Mouse (Mus musculus): ENCODE measurements around the gene Mrgprx1. TPM values are rescaled to one million over a fixed set of nuclear protein-coding genes. Genes with fewer than 3 reads are reported as not detected.

The Mrgprx1 gene
- total RNA-seq (2014; rRNA removed) (not detected in 2 replicates), polyA plus RNA-seq (2015; fragmentation: Nextera tagmentation; extraction: Ambion mirVana) (not detected in 2 replicates)

- Histone ChIP-seq H3K4me2 (ENCODE audit: low read depth, low read length) (no peak within 1 kb of the TSS), H3K9ac (replicated peaks; ENCODE audit: low read length) (no peak within 1 kb of the TSS), H3K27me3 (ENCODE audit: insufficient read depth, low read length) (no peaks in the 10 kb centered on the region), H3K9me3 (ENCODE audit: low read length) (no peaks in the 10 kb centered on the region), H3K36me3 (ENCODE audit: insufficient read depth, low read length) (no peaks in the 10 kb centered on the region), H3K4me1 (ENCODE audit: insufficient read depth, low read length) (no peaks in the 10 kb centered on the region), H3K4me3 (ENCODE audit: low read length) (no peak within 1 kb of the TSS), H3K27ac (no peak within 1 kb of the TSS)
- no peak for ATAC-seq
- TF ChIP-seq CTCF (IDR thresholded peaks at IDR 0.05; ENCODE audit: low read depth): no peak
- no peak for DNase-seq (ENCODE audit: low spot score)
- WGBS: 82% methylated on average over 3 of the region's 3 CpGs
Observed at GRCm38 (mm10) chr7:48027497-48027896, at the start of gene Mrgprx1. TSS of gene Mrgprx1 (minus strand) at chr7:48027597.

- Histone ChIP-seq H3K36me3 (ENCODE audit: insufficient read depth, low read length) (no peaks in the 10 kb centered on the region), H3K4me2 (ENCODE audit: low read depth, low read length) (no peak overlapping the region), H3K27me3 (ENCODE audit: insufficient read depth, low read length) (no peaks in the 10 kb centered on the region), H3K4me3 (ENCODE audit: low read length) (no peak overlapping the region), H3K27ac (no peak overlapping the region), H3K4me1 (ENCODE audit: insufficient read depth, low read length) (no peaks in the 10 kb centered on the region), H3K9ac (replicated peaks; ENCODE audit: low read length) (no peak overlapping the region), H3K9me3 (ENCODE audit: low read length) (no peaks in the 10 kb centered on the region)
- ATAC-seq (no peak), DNase-seq (ENCODE audit: low spot score) (no peak)
- TF ChIP-seq CTCF (IDR thresholded peaks at IDR 0.05; ENCODE audit: low read depth): no peak
Observed at GRCm38 (mm10) chr7:48075521-48075920, 48.1 kb upstream of the Mrgprx1 start.

GRCm38 (mm10) chr7:48046475-48047185 lies 19.2 kb upstream of the Mrgprx1 start:
- ATAC-seq: no peak
- Histone ChIP-seq H3K36me3 (ENCODE audit: insufficient read depth, low read length) (no peaks in the 10 kb centered on the region), H3K9ac (replicated peaks; ENCODE audit: low read length) (no peak overlapping the region), H3K27me3 (ENCODE audit: insufficient read depth, low read length) (no peaks in the 10 kb centered on the region), H3K4me2 (ENCODE audit: low read depth, low read length) (no peak overlapping the region), H3K4me1 (ENCODE audit: insufficient read depth, low read length) (no peaks in the 10 kb centered on the region), H3K27ac (no peak overlapping the region), H3K9me3 (ENCODE audit: low read length) (no peaks in the 10 kb centered on the region), H3K4me3 (ENCODE audit: low read length) (no peak overlapping the region)
- 81% methylated on average over 4 of the region's 4 CpGs for WGBS
- DNase-seq (ENCODE audit: low spot score): no peak
- TF ChIP-seq CTCF (IDR thresholded peaks at IDR 0.05; ENCODE audit: low read depth): no peak

- no peak for ATAC-seq
- TF ChIP-seq CTCF (IDR thresholded peaks at IDR 0.05; ENCODE audit: low read depth): no peak
Observed at GRCm38 (mm10) chr7:48044046-48044445, 16.6 kb upstream of the Mrgprx1 start.

GRCm38 (mm10) chr7:48017874-48018273 lies 9.5 kb downstream of the Mrgprx1 start:
- Histone ChIP-seq H3K9me3 (ENCODE audit: low read length) (no peaks in the 10 kb centered on the region), H3K9ac (replicated peaks; ENCODE audit: low read length) (no peak overlapping the region), H3K4me1 (ENCODE audit: insufficient read depth, low read length) (no peaks in the 10 kb centered on the region), H3K27me3 (ENCODE audit: insufficient read depth, low read length) (no peaks in the 10 kb centered on the region), H3K4me3 (ENCODE audit: low read length) (no peak overlapping the region), H3K27ac (no peak overlapping the region), H3K36me3 (ENCODE audit: insufficient read depth, low read length) (no peaks in the 10 kb centered on the region), H3K4me2 (ENCODE audit: low read depth, low read length) (no peak overlapping the region)
- TF ChIP-seq CTCF (IDR thresholded peaks at IDR 0.05; ENCODE audit: low read depth): no peak
- no peak for DNase-seq (ENCODE audit: low spot score)
- 55% methylated on average over 2 of the region's 2 CpGs for WGBS
- ATAC-seq: no peak

More at GRCm38 (mm10) chr7:48044046-48044445, 16.6 kb upstream of the Mrgprx1 start:
- DNase-seq (ENCODE audit: low spot score): no peak
- no peak overlapping the region for H3K4me2 ChIP-seq (ENCODE audit: low read depth, low read length)
- no peaks in the 10 kb centered on the region for H3K36me3 ChIP-seq (ENCODE audit: insufficient read depth, low read length)
- no peak overlapping the region for H3K4me3 ChIP-seq (ENCODE audit: low read length)
- H3K27ac ChIP-seq: no peak overlapping the region
- H3K9ac ChIP-seq (replicated peaks; ENCODE audit: low read length): no peak overlapping the region
- 55% methylated on average over 1 of the region's 1 CpGs for WGBS
- no peaks in the 10 kb centered on the region for H3K27me3 ChIP-seq (ENCODE audit: insufficient read depth, low read length)
- H3K4me1 ChIP-seq (ENCODE audit: insufficient read depth, low read length): no peaks in the 10 kb centered on the region
- no peaks in the 10 kb centered on the region for H3K9me3 ChIP-seq (ENCODE audit: low read length)

- Histone ChIP-seq H3K4me3 (ENCODE audit: low read length) (no peak overlapping the region), H3K9ac (replicated peaks; ENCODE audit: low read length) (no peak overlapping the region), H3K9me3 (ENCODE audit: low read length) (no peaks in the 10 kb centered on the region), H3K27me3 (ENCODE audit: insufficient read depth, low read length) (no peaks in the 10 kb centered on the region), H3K36me3 (ENCODE audit: insufficient read depth, low read length) (no peaks in the 10 kb centered on the region), H3K27ac (no peak overlapping the region), H3K4me2 (ENCODE audit: low read depth, low read length) (no peak overlapping the region), H3K4me1 (ENCODE audit: insufficient read depth, low read length) (no peaks in the 10 kb centered on the region)
- DNase-seq (ENCODE audit: low spot score) (no peak), ATAC-seq (no peak)
- WGBS: 74% methylated on average over 3 of the region's 3 CpGs
- no peak for TF ChIP-seq CTCF (IDR thresholded peaks at IDR 0.05; ENCODE audit: low read depth)
Observed at GRCm38 (mm10) chr7:47995689-47996088, 31.7 kb downstream of the Mrgprx1 start.

GRCm38 (mm10) chr7:47986752-47987151 lies 40.6 kb downstream of the Mrgprx1 start:
- Histone ChIP-seq H3K9ac (replicated peaks; ENCODE audit: low read length) (no peak overlapping the region), H3K9me3 (ENCODE audit: low read length) (no peaks in the 10 kb centered on the region), H3K4me2 (ENCODE audit: low read depth, low read length) (no peak overlapping the region), H3K27ac (no peak overlapping the region), H3K36me3 (ENCODE audit: insufficient read depth, low read length) (no peaks in the 10 kb centered on the region), H3K4me1 (ENCODE audit: insufficient read depth, low read length) (no peaks in the 10 kb centered on the region), H3K27me3 (ENCODE audit: insufficient read depth, low read length) (no peaks in the 10 kb centered on the region), H3K4me3 (ENCODE audit: low read length) (no peak overlapping the region)
- WGBS: 48% methylated on average over 1 of the region's 1 CpGs
- ATAC-seq (no peak), DNase-seq (ENCODE audit: low spot score) (no peak)
- peak; percentile 46 for TF ChIP-seq CTCF (IDR thresholded peaks at IDR 0.05; ENCODE audit: low read depth)

Data from hindbrain, postnatal 0 days (tissue).